Mouse (Mus musculus) urinary bladder, postnatal 4 days (tissue): ENCODE results near the gene Lrp1.
A peak's percentile ranks its signal among the peaks of the same experiment; 100 is the strongest.

ENCODE experiments used
- DNase-seq, 2 experiments: peaks; one replicate each; pipeline ENCODE4 v3.0.0; 2021 to 2022; ENCODE audit warnings: low spot score in 2 of 2

The Lrp1 gene

GRCm38 (mm10) chr10:127615591-127615990, 5.4 kb downstream of the Lrp1 start:
- no peak for DNase-seq

GRCm38 (mm10) chr10:127615034-127615374, 5.9 kb downstream of the Lrp1 start:
- no peak for DNase-seq

- DNase-seq: no peak
These were observed 6.5 kb downstream of the Lrp1 start for GRCm38 (mm10) chr10:127614236-127615033.

- DNase-seq: no peak
These were observed 8.7 kb downstream of the Lrp1 start for GRCm38 (mm10) chr10:127612079-127612775.

- no peak for DNase-seq
These were observed 10.9 kb downstream of the Lrp1 start for GRCm38 (mm10) chr10:127610066-127610415.

- no peak for DNase-seq
These were observed 11.4 kb downstream of the Lrp1 start for GRCm38 (mm10) chr10:127609415-127610065.

- no peak for DNase-seq
These were observed 13.9 kb downstream of the Lrp1 start for GRCm38 (mm10) chr10:127607059-127607458.

- no peak for DNase-seq
These were observed 15.2 kb downstream of the Lrp1 start for GRCm38 (mm10) chr10:127605756-127606155.

- DNase-seq: no peak
These were observed 15.7 kb downstream of the Lrp1 start for GRCm38 (mm10) chr10:127605251-127605547.

GRCm38 (mm10) chr10:127604465-127605250, 16.3 kb downstream of the Lrp1 start:
- DNase-seq: no peak

- no peak for DNase-seq
These were observed 17.2 kb downstream of the Lrp1 start for GRCm38 (mm10) chr10:127603437-127604371.

GRCm38 (mm10) chr10:127602194-127602593, 18.8 kb downstream of the Lrp1 start:
- no peak for DNase-seq

- peak; percentile 79 for DNase-seq
These were observed 21.0 kb downstream of the Lrp1 start for GRCm38 (mm10) chr10:127599779-127600541.

- no peak for DNase-seq
These were observed 21.7 kb downstream of the Lrp1 start for GRCm38 (mm10) chr10:127599252-127599651.

- no peak for DNase-seq
These were observed 22.3 kb downstream of the Lrp1 start for GRCm38 (mm10) chr10:127598607-127599006.

- DNase-seq: no peak
These were observed 23.5 kb downstream of the Lrp1 start for GRCm38 (mm10) chr10:127597311-127597901.

- no peak for DNase-seq
These were observed 24.5 kb downstream of the Lrp1 start for GRCm38 (mm10) chr10:127596321-127596941.

GRCm38 (mm10) chr10:127594930-127595715, 25.8 kb downstream of the Lrp1 start:
- DNase-seq: no peak

- no peak for DNase-seq
These were observed 26.5 kb downstream of the Lrp1 start for GRCm38 (mm10) chr10:127594405-127594804.
